Mouse (Mus musculus): Measurements from ENCODE around the gene Reep1.

- TF ChIP-seq EP300 (optimal IDR thresholded peaks at IDR 0.05), result no peak
- no peak for TF ChIP-seq CTCF (IDR thresholded peaks at IDR 0.05; ENCODE audit: low read depth)
These were observed 63.5 kb downstream of the Reep1 start for GRCm38 (mm10) chr6:71770856-71771255.
